Mouse (Mus musculus) G1E (cell line): ENCODE data around the gene Slc10a6.

Experiments used
- CTCF ChIP-seq: IDR thresholded peaks from 2 replicates; pipeline ENCODE4 v1.5.1; 2012; ENCODE audit warnings: low read depth, low read length, inconsistent platforms, mixed read lengths
- GATA1 ChIP-seq: IDR thresholded peaks from 2 replicates; pipeline ENCODE4 v1.6.1; 2012; ENCODE audit warnings: borderline replicate concordance, low read length, inconsistent platforms, mixed read lengths
- GATA2 ChIP-seq: IDR thresholded peaks from 2 replicates; pipeline ENCODE4 v1.6.1; 2012; ENCODE audit warnings: low read depth, low read length, inconsistent platforms, borderline replicate concordance
- POLR2AphosphoS5 ChIP-seq: IDR thresholded peaks from 2 replicates; pipeline ENCODE4 v1.6.1; 2012; ENCODE audit warnings: low read depth, low read length, inconsistent platforms; ENCODE audit not compliant: insufficient replicate concordance
- TAL1 ChIP-seq: conservative IDR thresholded peaks from 2 replicates; pipeline ENCODE4 v1.6.1; 2012; ENCODE audit warnings: low read depth, low read length, inconsistent platforms, mixed read lengths

- TF ChIP-seq CTCF = no peak
- no peak for TF ChIP-seq GATA1
- no peak for TF ChIP-seq TAL1
- TF ChIP-seq POLR2AphosphoS5 = no peak
- no peak for TF ChIP-seq GATA2
Measured at GRCm38 (mm10) chr5:103593575-103593974, 35.6 kb downstream of the Slc10a6 start.
